Mouse (Mus musculus) lung, embryonic 16.5 days (tissue): ENCODE measurements at regions not wholly inside any gene's neighbourhood (a gene's known extent, or its start where the extent isn't known, plus 50 kb on each side); places are given as distances from the start of the nearest gene placed in this dataset.

Experiments used
- ATAC-seq: fragments of 200-750 bp; cut with Nextera tagmentation; 2 replicates; pipeline ENCODE4 v1.8.0; 2017; ENCODE audit warnings: low read depth, mild to moderate bottlenecking, moderate library complexity
- H3K27ac ChIP-seq: fragments of 300-500 bp; sonication (generic); 2 replicates; pipeline ENCODE4 v1.5.1; 2014; ENCODE audit warnings: mild to moderate bottlenecking, control low read depth, low read length
- H3K27me3 ChIP-seq: fragments of 300-500 bp; sonication (generic); 2 replicates; pipeline ENCODE4 v1.6.1; 2014; ENCODE audit warnings: low read depth, low read length, mixed read lengths; ENCODE audit not compliant: control insufficient read depth, insufficient read depth
- H3K36me3 ChIP-seq: fragments of 300-500 bp; sonication (generic); 2 replicates; pipeline ENCODE4 v1.6.1; 2014; ENCODE audit warnings: low read length; ENCODE audit not compliant: control insufficient read depth, insufficient read depth
- H3K4me1 ChIP-seq: fragments of 300-500 bp; sonication (generic); replicated peaks from 2 replicates; pipeline ENCODE4 v1.6.1; 2014; ENCODE audit warnings: low read length, mixed read lengths; ENCODE audit not compliant: control insufficient read depth, insufficient read depth
- H3K4me2 ChIP-seq: fragments of 300-500 bp; sonication (generic); 2 replicates; pipeline ENCODE4 v1.6.1; 2014; ENCODE audit warnings: low read depth, low read length, control low read depth
- H3K4me3 ChIP-seq: fragments of 300-500 bp; sonication (generic); 2 replicates; pipeline ENCODE4 v1.5.1; 2014; ENCODE audit warnings: mild to moderate bottlenecking, low read length, control low read depth
- H3K9ac ChIP-seq: fragments of 300-500 bp; sonication (generic); 2 replicates; pipeline ENCODE4 v1.6.1; 2014; ENCODE audit warnings: low read length, control low read depth
- H3K9me3 ChIP-seq: fragments of 300-500 bp; sonication (generic); 2 replicates; pipeline ENCODE4 v1.6.1; 2016; ENCODE audit warnings: low read length; ENCODE audit not compliant: control insufficient read depth
- WGBS: fragments of 180-500 bp; shearing (Covaris S2); extraction: QIAGEN DNeasy Blood & Tissue Kit; methylation state at CpG from one replicate; pipeline ENCODE4 v1.1.7; 2014; 5-methylcytosine and 5-hydroxymethylcytosine counted together

GRCm38 (mm10) chr16:93245738-93246137 lies 358.1 kb downstream of the Setd4 start:
- 76% methylated on average over 6 of the region's 6 CpGs for WGBS
- H3K9ac ChIP-seq = no peak overlapping the region
- no peak overlapping the region for H3K4me2 ChIP-seq
- no peak for ATAC-seq
- no peaks in the 10 kb centered on the region for H3K36me3 ChIP-seq
- H3K27ac ChIP-seq = no peak overlapping the region
- H3K4me1 ChIP-seq = 0 out of 2 replicates have a peak, but pooled peaks cover 3% of the 10 kb centered on the region
- H3K9me3 ChIP-seq = no peaks in the 10 kb centered on the region
- H3K27me3 ChIP-seq = no peaks in the 10 kb centered on the region; the same call in 1 of the 2 replicates
- no peak overlapping the region for H3K4me3 ChIP-seq

- H3K27ac ChIP-seq = no peak overlapping the region
- H3K4me3 ChIP-seq = no peak overlapping the region
- no peaks in the 10 kb centered on the region for H3K9me3 ChIP-seq
- H3K4me2 ChIP-seq = no peak overlapping the region
- ATAC-seq = no peak
- 81% methylated on average over 4 of the region's 4 CpGs for WGBS
- no peaks in the 10 kb centered on the region for H3K27me3 ChIP-seq
- H3K4me1 ChIP-seq = no peaks in the 10 kb centered on the region
- no peak overlapping the region for H3K9ac ChIP-seq
- H3K36me3 ChIP-seq = no peaks in the 10 kb centered on the region
Observed at GRCm38 (mm10) chr16:93238898-93239297, 365.0 kb downstream of the Setd4 start.

GRCm38 (mm10) chr16:93238326-93238725 lies 365.5 kb downstream of the Setd4 start:
- WGBS = 80% methylated on average over 4 of the region's 4 CpGs
- Histone ChIP-seq H3K9me3 (no peaks in the 10 kb centered on the region), H3K4me3 (no peak overlapping the region), H3K9ac (no peak overlapping the region), H3K4me2 (no peak overlapping the region), H3K36me3 (no peaks in the 10 kb centered on the region), H3K27ac (no peak overlapping the region), H3K4me1 (no peaks in the 10 kb centered on the region), H3K27me3 (no peaks in the 10 kb centered on the region)
- ATAC-seq = no peak

GRCm38 (mm10) chr16:93225644-93226043 lies 378.2 kb downstream of the Setd4 start:
- no peaks in the 10 kb centered on the region for H3K36me3 ChIP-seq
- no peaks in the 10 kb centered on the region for H3K9me3 ChIP-seq
- H3K27ac ChIP-seq = no peak overlapping the region
- no peak for ATAC-seq
- H3K9ac ChIP-seq = no peak overlapping the region
- no peaks in the 10 kb centered on the region for H3K4me1 ChIP-seq
- no peaks in the 10 kb centered on the region for H3K27me3 ChIP-seq
- H3K4me3 ChIP-seq = no peak overlapping the region
- WGBS = 77% methylated on average over 7 of the region's 7 CpGs
- H3K4me2 ChIP-seq = no peak overlapping the region

GRCm38 (mm10) chr16:93225196-93225595 lies 378.7 kb downstream of the Setd4 start:
- Histone ChIP-seq H3K27me3 (no peaks in the 10 kb centered on the region), H3K4me2 (no peak overlapping the region), H3K36me3 (no peaks in the 10 kb centered on the region), H3K9me3 (no peaks in the 10 kb centered on the region), H3K27ac (no peak overlapping the region), H3K4me3 (no peak overlapping the region), H3K9ac (no peak overlapping the region), H3K4me1 (no peaks in the 10 kb centered on the region)
- no peak for ATAC-seq
- WGBS = 79% methylated on average over 2 of the region's 2 CpGs

GRCm38 (mm10) chr16:93219731-93220130 lies 384.1 kb downstream of the Setd4 start:
- Histone ChIP-seq H3K4me3 (no peak overlapping the region), H3K27ac (no peak overlapping the region), H3K36me3 (no peaks in the 10 kb centered on the region), H3K9me3 (no peaks in the 10 kb centered on the region), H3K4me2 (no peak overlapping the region), H3K9ac (no peak overlapping the region), H3K27me3 (no peaks in the 10 kb centered on the region), H3K4me1 (no peaks in the 10 kb centered on the region)
- 71% methylated on average over 9 of the region's 9 CpGs for WGBS
- no peak for ATAC-seq

- Histone ChIP-seq H3K4me1 (no peaks in the 10 kb centered on the region), H3K9ac (no peak overlapping the region), H3K4me3 (no peak overlapping the region), H3K27ac (no peak overlapping the region), H3K9me3 (no peaks in the 10 kb centered on the region), H3K36me3 (no peaks in the 10 kb centered on the region), H3K27me3 (no peaks in the 10 kb centered on the region), H3K4me2 (no peak overlapping the region)
- WGBS = 63% methylated on average over 10 of the region's 10 CpGs
- ATAC-seq = no peak
Observed at GRCm38 (mm10) chr16:93218402-93218801, 385.5 kb downstream of the Setd4 start.

GRCm38 (mm10) chr16:93217600-93218226 lies 386.1 kb downstream of the Setd4 start:
- no peak overlapping the region for H3K4me3 ChIP-seq
- H3K27me3 ChIP-seq = no peaks in the 10 kb centered on the region
- no peaks in the 10 kb centered on the region for H3K36me3 ChIP-seq
- H3K9me3 ChIP-seq = no peaks in the 10 kb centered on the region
- H3K4me1 ChIP-seq = no peaks in the 10 kb centered on the region
- no peak overlapping the region for H3K4me2 ChIP-seq
- H3K27ac ChIP-seq = no peak overlapping the region
- H3K9ac ChIP-seq = no peak overlapping the region
- ATAC-seq = no peak
- WGBS = 40% methylated on average over 12 of the region's 12 CpGs

- Histone ChIP-seq H3K4me2 (no peak overlapping the region), H3K9me3 (no peaks in the 10 kb centered on the region), H3K4me3 (no peak overlapping the region), H3K27ac (no peak overlapping the region), H3K4me1 (no peaks in the 10 kb centered on the region), H3K36me3 (no peaks in the 10 kb centered on the region), H3K27me3 (no peaks in the 10 kb centered on the region), H3K9ac (no peak overlapping the region)
- no peak for ATAC-seq
- WGBS = 81% methylated on average over 4 of the region's 4 CpGs
Observed at GRCm38 (mm10) chr16:93215630-93216029, 388.2 kb downstream of the Setd4 start.

GRCm38 (mm10) chr16:93213618-93214017 lies 387.7 kb upstream of the Runx1 start:
- Histone ChIP-seq H3K9ac (no peak overlapping the region), H3K36me3 (no peaks in the 10 kb centered on the region), H3K4me2 (no peak overlapping the region), H3K4me3 (no peak overlapping the region), H3K4me1 (no peaks in the 10 kb centered on the region), H3K9me3 (no peaks in the 10 kb centered on the region), H3K27me3 (no peaks in the 10 kb centered on the region), H3K27ac (no peak overlapping the region)
- 74% methylated on average over 6 of the region's 6 CpGs for WGBS
- no peak for ATAC-seq
